Mouse (Mus musculus) forebrain, postnatal 0 days (tissue): Measurements from ENCODE around the gene Tbx15. TPM values are rescaled to one million over a fixed set of nuclear protein-coding genes. Genes with fewer than 3 reads are reported as not detected.

Experiments used
- ATAC-seq: fragments of 200-750 bp; cut with Nextera tagmentation; 2 replicates; pipeline ENCODE4 v1.8.0; 2017; ENCODE audit warnings: mild to moderate bottlenecking, moderate library complexity
- DNase-seq: peaks from one replicate; pipeline ENCODE4 v3.0.0-alpha.2; 2015
- H3K27ac ChIP-seq: fragments of 300-500 bp; sonication (generic); 2 replicates; pipeline ENCODE4 v1.5.1; 2014; ENCODE audit warnings: low read depth, mild to moderate bottlenecking, antibody characterized with exemption, low read length, moderate library complexity, mixed read lengths
- H3K27me3 ChIP-seq: fragments of 300-500 bp; sonication (generic); 2 replicates; pipeline ENCODE4 v1.6.1; 2014; ENCODE audit warnings: mild to moderate bottlenecking, low read length, mixed read lengths; ENCODE audit not compliant: insufficient read depth
- H3K36me3 ChIP-seq: fragments of 300-500 bp; sonication (generic); 2 replicates; pipeline ENCODE4 v1.6.1; 2014; ENCODE audit warnings: mild to moderate bottlenecking, moderate library complexity; ENCODE audit not compliant: insufficient read depth
- H3K4me1 ChIP-seq: fragments of 300-500 bp; sonication (generic); 2 replicates; pipeline ENCODE4 v1.6.1; 2014; ENCODE audit warnings: antibody characterized with exemption; ENCODE audit not compliant: insufficient read depth
- H3K4me2 ChIP-seq: fragments of 300-500 bp; sonication (generic); 2 replicates; pipeline ENCODE4 v1.6.1; 2014; ENCODE audit warnings: low read depth, mild to moderate bottlenecking, moderate library complexity
- H3K4me3 ChIP-seq: fragments of 300-500 bp; sonication (generic); 2 replicates; pipeline ENCODE4 v1.5.1; 2014; ENCODE audit warnings: low read depth, low read length, mixed read lengths
- H3K9ac ChIP-seq: fragments of 300-500 bp; sonication (generic); 2 replicates; pipeline ENCODE4 v1.6.1; 2014; ENCODE audit warnings: mild to moderate bottlenecking
- H3K9me3 ChIP-seq: fragments of 300-500 bp; sonication (generic); 2 replicates; pipeline ENCODE4 v1.6.1; 2016; ENCODE audit warnings: low read length
- CTCF ChIP-seq: sonication (generic); IDR thresholded peaks from 2 replicates; pipeline ENCODE4 v1.5.1; 2016; ENCODE audit warnings: antibody characterized with exemption, control low read depth, low read depth
- WGBS: fragments of 180-500 bp; shearing (Covaris S2); extraction: QIAGEN DNeasy Blood & Tissue Kit; methylation state at CpG from one replicate; pipeline ENCODE4 v1.1.7; 2014; 5-methylcytosine and 5-hydroxymethylcytosine counted together
- polyA plus RNA-seq: library from polyadenylated mRNA; unstranded; fragments of >200 nt; fragmentation: Nextera tagmentation; extraction: Ambion mirVana; gene quantifications from 2 replicates; pipeline ENCODE4 v1.2.1, GENCODE M21; 2015
- total RNA-seq: library from RNA; depleted of rRNA; stranded (reverse); fragments of >200 nt; gene quantifications from 2 replicates; pipeline ENCODE4 v1.2.3, GENCODE M21; 2014

The Tbx15 gene
- total and polyA plus RNA-seq, 2 experiments from 2014 or later = 0.67 to 5.6 TPM

GRCm38 (mm10) chr3:99277973-99278580 is 37.9 kb downstream of the Tbx15 start:
- ATAC-seq (no peak), DNase-seq (no peak)
- Histone ChIP-seq H3K9ac (no peak overlapping the region), H3K36me3 (no peaks in the 10 kb centered on the region), H3K4me1 (no peaks in the 10 kb centered on the region), H3K27me3 (peaks cover 7% of the 10 kb centered on the region), H3K4me3 (no peak overlapping the region), H3K4me2 (no peak overlapping the region), H3K9me3 (no peaks in the 10 kb centered on the region), H3K27ac (no peak overlapping the region)
- 25% methylated on average over 12 of the region's 12 CpGs for WGBS
- no peak for TF ChIP-seq CTCF

- H3K9me3 ChIP-seq = no peaks in the 10 kb centered on the region
- DNase-seq = no peak
- ATAC-seq = no peak
- peaks cover 7% of the 10 kb centered on the region for H3K27me3 ChIP-seq
- no peaks in the 10 kb centered on the region for H3K4me1 ChIP-seq
- H3K9ac ChIP-seq = no peak overlapping the region
- no peak for TF ChIP-seq CTCF
- no peak overlapping the region for H3K4me3 ChIP-seq
- H3K27ac ChIP-seq = no peak overlapping the region
- WGBS = 96% methylated on average over 3 of the region's 3 CpGs
- no peak overlapping the region for H3K4me2 ChIP-seq
- no peaks in the 10 kb centered on the region for H3K36me3 ChIP-seq
Observed at GRCm38 (mm10) chr3:99279718-99280117, 39.5 kb downstream of the Tbx15 start.

GRCm38 (mm10) chr3:99281453-99281852 is 41.3 kb downstream of the Tbx15 start:
- WGBS = 71% methylated on average over 4 of the region's 4 CpGs
- no peak for TF ChIP-seq CTCF

GRCm38 (mm10) chr3:99288302-99288701 is 48.1 kb downstream of the Tbx15 start:
- Histone ChIP-seq H3K27ac (no peak overlapping the region), H3K4me2 (no peak overlapping the region), H3K9ac (no peak overlapping the region), H3K27me3 (no peaks in the 10 kb centered on the region), H3K4me1 (no peaks in the 10 kb centered on the region), H3K36me3 (no peaks in the 10 kb centered on the region), H3K4me3 (no peak overlapping the region), H3K9me3 (no peaks in the 10 kb centered on the region)
- 62% methylated on average over 2 of the region's 2 CpGs for WGBS
- no peak for TF ChIP-seq CTCF
- ATAC-seq = no peak
- DNase-seq = no peak

More at GRCm38 (mm10) chr3:99281453-99281852, 41.3 kb downstream of the Tbx15 start:
- no peak overlapping the region for H3K4me2 ChIP-seq
- H3K4me3 ChIP-seq = no peak overlapping the region
- no peaks in the 10 kb centered on the region for H3K36me3 ChIP-seq
- no peak overlapping the region for H3K27ac ChIP-seq
- no peaks in the 10 kb centered on the region for H3K4me1 ChIP-seq
- no peaks in the 10 kb centered on the region for H3K9me3 ChIP-seq
- H3K9ac ChIP-seq = no peak overlapping the region
- H3K27me3 ChIP-seq = peaks cover 7% of the 10 kb centered on the region
- DNase-seq = no peak
- ATAC-seq = no peak

- WGBS = 18% methylated on average over 6 of the region's 6 CpGs
- Histone ChIP-seq H3K27ac (no peak overlapping the region), H3K36me3 (no peaks in the 10 kb centered on the region), H3K27me3 (no peaks in the 10 kb centered on the region), H3K4me3 (no peak overlapping the region), H3K4me2 (no peak overlapping the region), H3K9me3 (no peaks in the 10 kb centered on the region), H3K9ac (no peak overlapping the region), H3K4me1 (no peaks in the 10 kb centered on the region)
- no peak for ATAC-seq
- no peak for TF ChIP-seq CTCF
- DNase-seq = peak; percentile 30
Observed at GRCm38 (mm10) chr3:99290064-99290702, 50.0 kb downstream of the Tbx15 start.

GRCm38 (mm10) chr3:99290878-99291277 is 50.7 kb downstream of the Tbx15 start:
- DNase-seq = no peak
- Histone ChIP-seq H3K4me1 (no peaks in the 10 kb centered on the region), H3K36me3 (no peaks in the 10 kb centered on the region), H3K27me3 (no peaks in the 10 kb centered on the region), H3K9ac (no peak overlapping the region), H3K9me3 (no peaks in the 10 kb centered on the region), H3K27ac (no peak overlapping the region), H3K4me3 (no peak overlapping the region), H3K4me2 (no peak overlapping the region)
- whole genome bisulfite sequencing = 88% methylated on average over 2 of the region's 2 CpGs
- TF ChIP-seq CTCF = no peak
- ATAC-seq = no peak

- Histone ChIP-seq H3K4me3 (no peak overlapping the region), H3K36me3 (no peaks in the 10 kb centered on the region), H3K27me3 (no peaks in the 10 kb centered on the region), H3K9ac (no peak overlapping the region), H3K4me2 (no peak overlapping the region), H3K4me1 (no peaks in the 10 kb centered on the region), H3K27ac (no peak overlapping the region), H3K9me3 (no peaks in the 10 kb centered on the region)
- TF ChIP-seq CTCF = no peak
- ATAC-seq (no peak), DNase-seq (no peak)
Observed at GRCm38 (mm10) chr3:99291386-99291785, 51.2 kb downstream of the Tbx15 start.
